Mouse (Mus musculus) heart, adult 2 months (tissue): ENCODE measurements around the gene Bmp8a.

Experiments
- CTCF ChIP-seq: fragments of 200-600 bp; IDR thresholded peaks from 2 replicates; pipeline ENCODE4 v1.8.1; 2022; ENCODE audit warnings: antibody characterized with exemption, mild to moderate bottlenecking, moderate library complexity
- EP300 ChIP-seq: fragments of 200-500 bp; IDR thresholded peaks from 2 replicates; pipeline ENCODE4 v1.6.1; 2011; ENCODE audit warnings: low read depth, low read length, control low read depth; ENCODE audit not compliant: insufficient read depth
- POLR2A ChIP-seq: fragments of 200-500 bp; IDR thresholded peaks from 2 replicates; pipeline ENCODE4 v1.6.1; 2011; ENCODE audit warnings: mild to moderate bottlenecking, low read depth, low read length, control low read depth; ENCODE audit not compliant: insufficient read depth

- TF ChIP-seq CTCF (no peak), POLR2A (no peak), EP300 (no peak)
Observed at GRCm38 (mm10) chr4:123296148-123296534, 46.9 kb downstream of the Bmp8a start.
